Mouse (Mus musculus) testis, postnatal 14 days (tissue): ENCODE measurements at regions not wholly inside any gene's neighbourhood (a gene's known extent, or its start where the extent isn't known, plus 50 kb on each side); places are given as distances from the start of the nearest gene placed in this dataset.

Experiments used
- DNase-seq: peaks from one replicate; pipeline ENCODE4 v3.0.0; 2021; ENCODE audit warnings: low spot score

- DNase-seq = peak; percentile 4
Measured at GRCm38 (mm10) chr14:105950924-105951323, 54.3 kb upstream of the Spry2 start.

DNA sequence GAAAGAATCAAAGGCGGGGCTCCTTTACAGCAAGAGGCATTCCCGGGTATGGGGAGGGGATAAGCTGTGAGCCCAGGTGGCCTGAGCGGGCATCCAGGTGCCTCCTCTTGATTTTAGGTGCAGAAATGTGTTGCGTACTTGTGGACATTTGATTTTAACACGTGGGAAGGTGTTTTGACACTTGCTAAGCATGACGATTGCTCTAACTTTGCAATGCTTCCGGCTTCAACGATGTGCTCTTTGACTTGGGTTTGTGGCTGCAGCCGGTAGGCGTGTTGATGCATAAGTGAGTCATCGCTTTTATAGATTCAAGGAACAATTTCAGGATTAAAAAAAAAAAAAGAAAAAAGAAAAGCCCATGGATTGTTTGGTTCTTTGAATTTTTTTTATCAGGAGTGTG is 58.5 kb upstream of the Spry2 start:
- no peak for DNase-seq

GRCm38 (mm10) chr14:105956796-105957195 is 60.2 kb upstream of the Spry2 start:
- no peak for DNase-seq

DNA sequence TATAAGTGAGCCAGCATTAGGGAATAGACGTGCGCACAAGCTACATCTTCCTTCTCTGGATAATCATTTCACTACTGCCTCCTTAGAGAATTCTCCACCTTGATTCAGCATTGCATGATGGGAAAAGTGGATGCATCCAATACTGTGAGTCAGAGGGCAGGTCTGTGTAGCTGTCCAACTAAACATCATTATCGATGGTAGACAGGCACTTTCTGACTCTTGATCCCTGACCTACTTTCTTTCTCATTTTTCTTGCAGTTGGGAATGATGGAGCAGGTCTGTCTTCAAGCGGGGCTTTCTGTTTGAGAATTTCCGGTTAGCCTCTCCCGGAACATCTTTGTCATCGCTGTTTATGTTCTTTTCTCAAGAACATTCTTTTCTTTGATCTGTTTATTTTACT is 61.4 kb upstream of the Spry2 start:
- no peak for DNase-seq

GRCm38 (mm10) chr14:105979544-105980323 is 83.1 kb upstream of the Spry2 start:
- DNase-seq = peak; percentile 5

- DNase-seq = no peak
Measured at GRCm38 (mm10) chr14:105980324-105980680, 83.7 kb upstream of the Spry2 start.

DNA sequence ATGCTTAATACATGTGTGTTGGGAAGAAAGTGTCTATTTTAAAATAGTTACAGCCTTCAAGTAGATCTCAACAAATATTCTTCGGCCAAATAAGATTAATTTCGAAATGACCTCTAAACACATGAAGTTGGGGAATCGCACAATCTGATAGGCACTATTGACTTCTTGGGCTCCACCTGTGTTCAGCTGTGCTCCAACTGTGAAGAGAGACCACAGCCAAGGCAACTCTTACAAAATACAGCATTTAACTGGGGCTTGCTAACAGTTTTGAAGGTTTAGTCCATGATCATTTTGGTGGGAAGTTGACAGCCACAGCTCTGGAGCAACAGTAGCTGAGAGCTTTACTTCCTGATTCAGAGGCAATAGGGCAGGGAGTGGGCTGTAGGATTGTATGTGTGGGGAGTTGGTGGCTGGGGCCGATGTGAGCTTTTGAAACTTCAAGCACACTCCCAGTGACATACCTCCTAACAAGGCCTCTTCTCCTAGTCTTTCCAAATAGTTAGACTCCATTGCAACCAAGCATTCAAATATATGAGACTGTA is 90.8 kb upstream of the Spry2 start:
- DNase-seq = no peak

GRCm38 (mm10) chr14:105988738-105989137 is 92.1 kb upstream of the Spry2 start:
- no peak for DNase-seq

GRCm38 (mm10) chr14:105993124-105993523 is 96.5 kb upstream of the Spry2 start:
- no peak for DNase-seq

GRCm38 (mm10) chr14:105999801-106000200 is 103.2 kb upstream of the Spry2 start:
- no peak for DNase-seq

DNA sequence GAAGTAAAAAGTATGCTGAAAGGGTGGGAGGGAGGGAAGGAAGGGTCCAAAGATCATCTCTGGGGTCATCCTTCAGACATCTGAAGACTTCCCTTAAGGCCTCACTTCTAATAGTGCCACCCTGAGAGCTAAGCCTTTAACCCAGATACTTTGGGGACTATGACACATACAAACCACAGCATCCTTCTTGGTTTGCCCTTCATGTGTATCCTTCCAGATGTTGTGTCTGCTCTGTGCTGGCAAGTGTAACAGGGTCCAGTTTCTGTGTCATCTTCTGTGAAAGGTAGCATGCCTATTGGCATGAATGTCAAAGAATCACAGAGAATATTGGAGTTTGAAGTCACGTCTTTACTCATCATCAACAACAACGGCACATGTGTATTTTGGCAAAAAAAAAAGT is 98.2 kb upstream of the Trim52 start:
- no peak for DNase-seq

GRCm38 (mm10) chr14:106008951-106009350 is 97.0 kb upstream of the Trim52 start:
- DNase-seq = no peak

- no peak for DNase-seq
Measured at GRCm38 (mm10) chr14:106010961-106011360, 95.0 kb upstream of the Trim52 start.

DNA sequence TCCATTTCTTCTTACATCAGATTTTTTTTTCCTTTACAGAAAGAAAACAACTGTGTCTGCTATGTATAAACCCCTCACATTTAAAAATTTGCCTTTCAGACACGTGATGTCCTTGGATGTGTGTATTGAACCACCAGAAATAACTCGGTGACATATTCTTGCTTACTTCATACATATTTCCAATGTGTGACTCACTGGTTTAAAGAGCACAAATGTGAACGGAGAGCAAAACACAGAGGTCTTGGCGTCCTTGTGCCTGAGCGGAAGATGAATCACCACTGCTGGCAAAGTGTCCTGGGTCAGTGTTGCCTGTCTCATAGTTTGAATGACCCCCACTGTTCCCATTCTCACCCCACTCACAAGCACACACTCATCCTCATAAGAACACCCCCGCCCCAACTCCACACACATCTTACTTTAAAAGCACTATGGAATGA is 94.0 kb upstream of the Trim52 start:
- DNase-seq = no peak

- no peak for DNase-seq
Measured at GRCm38 (mm10) chr14:106022806-106023205, 83.2 kb upstream of the Trim52 start.

- DNase-seq = no peak
Measured at GRCm38 (mm10) chr14:106026815-106027214, 79.2 kb upstream of the Trim52 start.

GRCm38 (mm10) chr14:106027686-106028085 is 78.3 kb upstream of the Trim52 start:
- no peak for DNase-seq

- no peak for DNase-seq
Measured at GRCm38 (mm10) chr14:106031094-106031493, 74.9 kb upstream of the Trim52 start.

- DNase-seq = no peak
Measured at GRCm38 (mm10) chr14:106033793-106034192, 72.2 kb upstream of the Trim52 start.

DNA sequence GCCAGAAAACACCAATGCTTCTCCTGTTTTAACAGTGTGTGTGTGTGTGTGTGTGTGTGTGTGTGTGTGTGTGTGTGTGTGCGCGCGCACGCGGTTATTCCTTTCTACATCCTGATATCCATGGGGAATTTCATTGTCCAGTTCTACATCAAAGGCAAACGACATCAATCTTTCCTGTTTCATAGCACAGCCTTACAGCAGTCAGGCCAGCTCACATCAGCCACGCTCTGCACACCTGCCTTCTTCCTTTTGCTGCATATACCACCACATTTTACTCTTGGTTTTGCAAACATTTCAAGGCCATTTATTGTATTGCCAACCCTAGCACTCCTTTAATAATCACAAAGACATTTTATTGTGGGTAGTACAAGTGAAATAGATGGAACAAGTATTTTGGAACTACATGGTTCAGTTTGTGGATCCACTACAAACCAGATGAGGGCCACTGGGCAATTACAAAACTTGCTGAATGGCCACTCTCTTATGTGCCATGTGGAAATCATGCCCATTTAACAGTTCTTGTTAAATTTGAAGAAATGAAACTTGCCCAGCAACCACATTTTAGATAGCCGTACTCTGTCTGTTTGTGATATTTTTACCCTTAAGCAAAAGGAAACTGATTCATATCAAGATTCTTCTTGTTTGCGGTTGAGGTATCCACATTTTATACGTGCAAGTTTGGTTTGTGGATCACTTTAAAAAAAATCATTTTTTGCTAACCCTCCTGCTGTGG is 70.9 kb upstream of the Trim52 start:
- no peak for DNase-seq

GRCm38 (mm10) chr14:106044274-106044673 is 61.7 kb upstream of the Trim52 start:
- DNase-seq = no peak

GRCm38 (mm10) chr14:106050231-106050630 is 55.8 kb upstream of the Trim52 start:
- DNase-seq = no peak
